ENCODE assay signal across 23 mouse cellular contexts in the genomic region with DNA sequence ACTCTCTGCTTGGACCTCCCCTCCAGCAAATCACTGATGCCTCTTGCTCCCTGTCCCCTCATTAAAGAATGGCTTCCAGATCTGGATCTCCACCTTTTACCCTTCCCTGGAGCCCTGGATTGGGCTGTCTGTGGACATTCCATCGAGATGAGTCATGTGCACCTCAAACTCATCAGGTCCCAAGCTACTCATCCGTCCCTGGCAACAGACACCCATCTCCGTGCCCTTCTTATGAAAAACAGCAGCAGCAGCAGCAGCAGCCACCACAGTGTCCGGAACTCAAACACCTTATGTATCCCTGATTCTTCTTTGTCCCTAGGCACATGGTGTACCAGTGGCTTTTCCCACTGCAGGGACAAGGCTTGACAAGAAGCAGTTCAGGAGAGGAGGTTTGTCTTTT. TPM values are rescaled to one million over a fixed set of nuclear protein-coding genes. Genes with fewer than 3 reads are reported as not detected.
DNase-seq lines count a peak whose midpoint lies in the region; ATAC-seq and TF ChIP-seq lines count a peak whose summit lies in the region.
"Had no signal": no experiment of that assay in that cellular context is flagged by ENCODE, and none has a peak within 500 bp of the region (broad histone marks: within the 10 kb centered on the region; RNA-seq: fewer than 3 reads in every experiment).

No protein-coding gene starts in this region.

- no peak for ATAC-seq in hindbrain, embryonic 13.5 days (ENCODE audit: low FRiP score)
- ATAC-seq in intestine, embryonic 14.5 days (replicated peaks; ENCODE audit: low FRiP score, low TSS enrichment, low read depth) = no peak
- ATAC-seq: forebrain, embryonic 15.5 days; hindbrain, postnatal 0 days had no signal

- H3K4me3 ChIP-seq in hindbrain, embryonic 10.5 days = no peak overlapping the region
- no peak overlapping the region for H3K4me3 ChIP-seq in hindbrain, embryonic 13.5 days
- no peak overlapping the region for H3K4me3 ChIP-seq in intestine, embryonic 14.5 days (ENCODE audit: low read depth, low read length)
- no peak overlapping the region for H3K4me3 ChIP-seq in small intestine, adult 2 months (ENCODE audit: low read depth, low read length)
- H3K4me3 ChIP-seq: forebrain, embryonic 15.5 days; gastrocnemius, adult 2 months; liver, embryonic 15.5 days had no signal

- H3K36me3 ChIP-seq in hindbrain, embryonic 10.5 days = no peaks in the 10 kb centered on the region
- no peaks in the 10 kb centered on the region for H3K36me3 ChIP-seq in hindbrain, embryonic 13.5 days
- no peaks in the 10 kb centered on the region for H3K36me3 ChIP-seq in intestine, embryonic 14.5 days (ENCODE audit: control insufficient read depth, insufficient read depth, low read length)
- H3K36me3 ChIP-seq in small intestine, adult 2 months (ENCODE audit: control insufficient read depth, insufficient read depth, low read length) = 0 out of 2 replicates have a peak, but pooled peaks cover under 1% of the 10 kb centered on the region
- H3K36me3 ChIP-seq: forebrain, embryonic 15.5 days; liver, embryonic 15.5 days had no signal

- H3K9me3 ChIP-seq in hindbrain, embryonic 10.5 days = no peaks in the 10 kb centered on the region
- H3K9me3 ChIP-seq in hindbrain, embryonic 13.5 days = no peaks in the 10 kb centered on the region
- no peaks in the 10 kb centered on the region for H3K9me3 ChIP-seq in intestine, embryonic 14.5 days (ENCODE audit: control insufficient read depth, low read length)
- H3K9me3 ChIP-seq: forebrain, embryonic 15.5 days; liver, embryonic 15.5 days had no signal

- TF ChIP-seq POLR2A in small intestine, adult 2 months (IDR thresholded peaks at IDR 0.05; ENCODE audit: low read depth, low read length) = no peak

- no peak for TF ChIP-seq CTCF in small intestine, adult 2 months (IDR thresholded peaks at IDR 0.05; ENCODE audit: extremely low read depth, insufficient read length, insufficient replicate concordance, low read depth, low read length)

- H3K9ac ChIP-seq in hindbrain, embryonic 13.5 days = no peak overlapping the region
- H3K9ac ChIP-seq in intestine, embryonic 14.5 days (ENCODE audit: low read length) = no peak overlapping the region
- H3K9ac ChIP-seq: forebrain, embryonic 15.5 days; liver, embryonic 15.5 days had no signal

- H3K4me2 ChIP-seq in hindbrain, embryonic 13.5 days = no peak overlapping the region
- H3K4me2 ChIP-seq in intestine, embryonic 14.5 days (ENCODE audit: low read length) = 0 out of 2 replicates have a peak overlapping the region, but pooled peaks have one; percentile 14
- H3K4me2 ChIP-seq: forebrain, embryonic 15.5 days; liver, embryonic 15.5 days had no signal

- peaks cover 53% of the 10 kb centered on the region for H3K27me3 ChIP-seq in hindbrain, embryonic 10.5 days (ENCODE audit: insufficient read depth, poor library complexity, severe bottlenecking)
- H3K27me3 ChIP-seq in hindbrain, embryonic 13.5 days = peaks cover 50% of the 10 kb centered on the region
- no peaks in the 10 kb centered on the region; the same call in 1 of the 2 replicates for H3K27me3 ChIP-seq in intestine, embryonic 14.5 days (replicated peaks; ENCODE audit: control insufficient read depth, insufficient read depth, low read length)
- no peaks in the 10 kb centered on the region for H3K27me3 ChIP-seq in small intestine, adult 2 months (ENCODE audit: control insufficient read depth, insufficient read depth, low read length)

- DNase-seq in hindbrain, embryonic 10.5 days (ENCODE audit: low spot score) = no peak
- DNase-seq in Muller cell, postnatal 12 days (ENCODE audit: inconsistent ontology term) = peak; percentile 60
- no peak for DNase-seq in intestine, embryonic 14.5 days (ENCODE audit: low spot score)
- DNase-seq in layer of hippocampus, postnatal 25 days (ENCODE audit: extremely low spot score in 1 of 2, low spot score in 1 of 2) = no peak
- DNase-seq in thymus, postnatal 25 days = no peak
- no peak for DNase-seq in layer of hippocampus, postnatal 36 days
- DNase-seq: adrenal gland, adult 8-10 months; cerebellum, adult 11-12 months; gastrocnemius, adult 2 months; heart, postnatal 14 days; kidney, postnatal 10 days; midbrain, embryonic 14.5 days; thymus, postnatal 4 days had no signal

- H3K27ac ChIP-seq in hindbrain, embryonic 10.5 days = peak overlapping the region; percentile 54; the same call in 1 of the 2 replicates
- no peak overlapping the region for H3K27ac ChIP-seq in hindbrain, embryonic 13.5 days
- peak overlapping the region; percentile 87 for H3K27ac ChIP-seq in intestine, embryonic 14.5 days (ENCODE audit: low read depth)
- peak overlapping the region; percentile 33 for H3K27ac ChIP-seq in small intestine, adult 2 months (ENCODE audit: insufficient read depth, low read depth, low read length)
- H3K27ac ChIP-seq: forebrain, embryonic 15.5 days; gastrocnemius, adult 2 months; hindbrain, postnatal 0 days; liver, embryonic 15.5 days had no signal

- 83% methylated on average over 4 of the region's 4 CpGs for WGBS in hindbrain, embryonic 10.5 days
- WGBS in hindbrain, embryonic 13.5 days = 84% methylated on average over 4 of the region's 4 CpGs
- WGBS in intestine, embryonic 14.5 days = 54% methylated on average over 4 of the region's 4 CpGs
- 66% methylated on average over 4 of the region's 4 CpGs for WGBS in small intestine, adult 2 months

- H3K4me1 ChIP-seq in hindbrain, embryonic 10.5 days (replicated peaks) = peaks cover 51% of the 10 kb centered on the region
- H3K4me1 ChIP-seq in hindbrain, embryonic 13.5 days (replicated peaks) = peaks cover 29% of the 10 kb centered on the region
- peaks cover 62% of the 10 kb centered on the region for H3K4me1 ChIP-seq in intestine, embryonic 14.5 days (replicated peaks; ENCODE audit: control insufficient read depth, insufficient read depth, low read length)
- H3K4me1 ChIP-seq in small intestine, adult 2 months (ENCODE audit: control insufficient read depth, insufficient read depth, insufficient read length, low read length) = peaks cover 22% of the 10 kb centered on the region

RNA-seq across cellular contexts. Expression of a gene that starts 1.5 kb away (rescaled TPM):
- polyA plus RNA-seq in hindbrain, embryonic 10.5 days (2016; fragmentation: Nextera tagmentation; extraction: Ambion mirVana) = 38.4 and 42.9 TPM in 2 replicates
- 11.3 and 14.6 TPM in 2 replicates for polyA plus RNA-seq in hindbrain, embryonic 13.5 days (2015; fragmentation: Nextera tagmentation; extraction: Ambion mirVana)
- polyA plus RNA-seq in intestine, embryonic 14.5 days (2014; fragmentation: Nextera tagmentation; extraction: Ambion mirVana) = 123 and 163 TPM in 2 replicates
- polyA plus RNA-seq in small intestine, adult 2 months (2012; rRNA removed) = 67.9 and 221 TPM in 2 replicates
- 1 to 10 TPM; 3.1 to 3.8 TPM for total RNA-seq in layer of hippocampus, postnatal 25 days (2021)
- 1 to 10 TPM; 2.8 to 3.4 TPM for total RNA-seq in layer of hippocampus, postnatal 36 days (2021)

RNA-seq across cellular contexts. Expression of a gene that starts 59.5 kb away (rescaled TPM):
- not detected in 2 replicates for polyA plus RNA-seq in hindbrain, embryonic 10.5 days (2016; fragmentation: Nextera tagmentation; extraction: Ambion mirVana)
- polyA plus RNA-seq in hindbrain, embryonic 13.5 days (2015; fragmentation: Nextera tagmentation; extraction: Ambion mirVana) = not detected in 2 replicates
- polyA plus RNA-seq in intestine, embryonic 14.5 days (2014; fragmentation: Nextera tagmentation; extraction: Ambion mirVana) = 10.5 and 14.1 TPM in 2 replicates
- polyA plus RNA-seq in small intestine, adult 2 months (2012; rRNA removed) = 2.5 TPM in 1 of 2 replicates, not detected in the other
- total RNA-seq in layer of hippocampus, postnatal 25 days (2021) = not detected
- not detected for total RNA-seq in layer of hippocampus, postnatal 36 days (2021)
- total RNA-seq: adrenal gland, adult 8-10 months; common myeloid progenitor, adult 5-6 weeks; gastrocnemius, adult 2 months; heart, adult 8-10 months; heart, postnatal 14 days; hindbrain, postnatal 0 days; layer of hippocampus, postnatal 10 days; left cerebral cortex, postnatal 36 days had no signal
- polyA plus RNA-seq: C2C12; forebrain, embryonic 15.5 days; hindbrain, postnatal 0 days; midbrain, embryonic 14.5 days had no signal
